Mouse (Mus musculus) cortical plate, adult 2 months (tissue): Measurements from ENCODE around the gene Myt1l.

Source experiments
- CTCF ChIP-seq: fragments of 200-500 bp; IDR thresholded peaks from 2 replicates; pipeline ENCODE4 v1.5.1; 2011; ENCODE audit warnings: mild to moderate bottlenecking, control low read depth, low read length; ENCODE audit not compliant: insufficient read depth; ENCODE audit errors: extremely low read depth
- POLR2A ChIP-seq: fragments of 200-500 bp; IDR thresholded peaks from 2 replicates; pipeline ENCODE4 v1.6.1; 2011; ENCODE audit warnings: mild to moderate bottlenecking, low read length, control low read depth; ENCODE audit not compliant: insufficient read depth; ENCODE audit errors: extremely low read depth

- no peak for TF ChIP-seq POLR2A
- no peak for TF ChIP-seq CTCF
Measured at GRCm38 (mm10) chr12:29916139-29916538, 388.0 kb downstream of the Myt1l start.
